Mouse (Mus musculus): ENCODE measurements at regions not wholly inside any gene's neighbourhood (a gene's known extent, or its start where the extent isn't known, plus 50 kb on each side); places are given as distances from the start of the nearest gene placed in this dataset.

- DNase-seq (ENCODE audit: low spot score in 2 of 2) = no peak
Measured at GRCm38 (mm10) chr9:67610696-67611095, 51.2 kb upstream of the Tln2 start.

- DNase-seq (ENCODE audit: low spot score in 2 of 2) = no peak
Measured at GRCm38 (mm10) chr9:67611676-67612075, 52.2 kb upstream of the Tln2 start.

- no peak for DNase-seq (ENCODE audit: low spot score in 2 of 2)
Measured at GRCm38 (mm10) chr9:67612101-67612500, 52.6 kb upstream of the Tln2 start.

GRCm38 (mm10) chr9:67614068-67614727 lies 54.7 kb upstream of the Tln2 start:
- DNase-seq (ENCODE audit: low spot score in 2 of 2) = no peak

- no peak for DNase-seq (ENCODE audit: low spot score in 2 of 2)
Measured at GRCm38 (mm10) chr9:67616207-67616606, 56.7 kb upstream of the Tln2 start.

- no peak for DNase-seq (ENCODE audit: low spot score in 2 of 2)
Measured at GRCm38 (mm10) chr9:67617341-67618217, 58.1 kb upstream of the Tln2 start.

GRCm38 (mm10) chr9:67620945-67621344 lies 61.4 kb upstream of the Tln2 start:
- no peak for DNase-seq (ENCODE audit: low spot score in 2 of 2)

- DNase-seq (ENCODE audit: low spot score in 2 of 2) = no peak
Measured at GRCm38 (mm10) chr9:67627196-67627595, 67.7 kb upstream of the Tln2 start.

- DNase-seq (ENCODE audit: low spot score in 2 of 2) = no peak
Measured at GRCm38 (mm10) chr9:67629624-67630023, 70.1 kb upstream of the Tln2 start.

- DNase-seq (ENCODE audit: low spot score in 2 of 2) = no peak
Measured at GRCm38 (mm10) chr9:67630173-67630572, 70.7 kb upstream of the Tln2 start.

GRCm38 (mm10) chr9:67631741-67632243 lies 72.3 kb upstream of the Tln2 start:
- no peak for DNase-seq (ENCODE audit: low spot score in 2 of 2)

GRCm38 (mm10) chr9:67632521-67633025 lies 73.1 kb upstream of the Tln2 start:
- peak; percentile 23 to 34 for DNase-seq (ENCODE audit: low spot score in 2 of 2)

GRCm38 (mm10) chr9:67633026-67633741 lies 73.7 kb upstream of the Tln2 start:
- DNase-seq (ENCODE audit: low spot score in 2 of 2) = peak; percentile 45 to 47

- peak; percentile 74 to 77 for DNase-seq (ENCODE audit: low spot score in 2 of 2)
Measured at GRCm38 (mm10) chr9:67633761-67634441, 74.4 kb upstream of the Tln2 start.

GRCm38 (mm10) chr9:67646820-67647219 lies 87.3 kb upstream of the Tln2 start:
- DNase-seq (ENCODE audit: low spot score in 2 of 2) = peak in 1 of 2 experiments; percentile 7

GRCm38 (mm10) chr9:67664773-67665172 lies 94.5 kb upstream of the C2cd4b start:
- DNase-seq (ENCODE audit: low spot score in 2 of 2) = no peak

GRCm38 (mm10) chr9:67670261-67671020 lies 88.8 kb upstream of the C2cd4b start:
- no peak for DNase-seq (ENCODE audit: low spot score in 2 of 2)

GRCm38 (mm10) chr9:67676906-67677305 lies 82.3 kb upstream of the C2cd4b start:
- no peak for DNase-seq (ENCODE audit: low spot score in 2 of 2)

- DNase-seq (ENCODE audit: low spot score in 2 of 2) = peak; percentile 80 to 82
Measured at GRCm38 (mm10) chr9:67683367-67683766, 75.9 kb upstream of the C2cd4b start.

- DNase-seq (ENCODE audit: low spot score in 2 of 2) = no peak
Measured at GRCm38 (mm10) chr9:67692396-67692795, 66.8 kb upstream of the C2cd4b start.

GRCm38 (mm10) chr9:67693716-67694115 lies 65.5 kb upstream of the C2cd4b start:
- DNase-seq (ENCODE audit: low spot score in 2 of 2) = peak; percentile 47 to 58
